7 mouse cellular contexts compared by ENCODE assay signal in genomic region chr6:3447404-3447803, GRCm38 (mm10). TPM values are rescaled to one million over a fixed set of nuclear protein-coding genes. Genes with fewer than 3 reads are reported as not detected.
DNase-seq lines count a peak whose midpoint lies in the region; ATAC-seq lines count a peak whose summit lies in the region.

No protein-coding gene starts in this region.

- peak; percentile 89 for DNase-seq in ZHBTc4 (ENCODE audit: low read depth, low spot score)
- DNase-seq in cerebellum, postnatal 36 days = peak; percentile 34 to 62
- DNase-seq in gastrocnemius, postnatal 10 days = peak; percentile 49
- peak; percentile 85 for DNase-seq in induced T-regulatory cell, adult 2 months (ENCODE audit: low read depth)
- DNase-seq in left cerebral cortex, adult 8-10 months (ENCODE audit: low spot score in 2 of 2) = peak; percentile 7 to 21
- DNase-seq in right cerebral cortex, postnatal 14 days = peak; percentile 52

- peak; percentile 100 for ATAC-seq in megakaryocyte progenitor cell, adult 5-6 weeks (replicated peaks; ENCODE audit: poor library complexity)

RNA-seq across cellular contexts. Expression of gene Samd9l, which starts 48.0 kb away (rescaled TPM):
- total RNA-seq in gastrocnemius, postnatal 10 days (2021) = 1 to 10 TPM; 6.3 to 7.9 TPM
- total RNA-seq in left cerebral cortex, adult 8-10 months (2022) = 1 to 10 TPM; 3.7 to 6.5 (median 5.1) TPM
- total RNA-seq in megakaryocyte progenitor cell, adult 5-6 weeks (2015) = 14.3 and 16.2 TPM in 2 replicates
- 15.4 and 16.6 TPM in 2 replicates for total RNA-seq in megakaryocyte progenitor cell, adult 5-6 weeks (2017)

RNA-seq across cellular contexts. Expression of gene Hepacam2, which starts 50.7 kb away (rescaled TPM):
- not detected for total RNA-seq in gastrocnemius, postnatal 10 days (2021)
- total RNA-seq in left cerebral cortex, adult 8-10 months (2022) = under 1 TPM; 0.21 to 0.91 (median 0.68) TPM
- 0.15 and 0.46 TPM in 2 replicates for total RNA-seq in megakaryocyte progenitor cell, adult 5-6 weeks (2015)
- 0.12 TPM in 1 of 2 replicates, not detected in the other for total RNA-seq in megakaryocyte progenitor cell, adult 5-6 weeks (2017)

RNA-seq across cellular contexts. Expression of gene Vps50, which starts 50.8 kb away (rescaled TPM):
- 10 to 100 TPM; 15.9 to 17.3 TPM for total RNA-seq in gastrocnemius, postnatal 10 days (2021)
- total RNA-seq in left cerebral cortex, adult 8-10 months (2022) = 10 to 100 TPM; 55.2 to 61.3 (median 58.6) TPM
- 33.7 and 35.0 TPM in 2 replicates for total RNA-seq in megakaryocyte progenitor cell, adult 5-6 weeks (2015)
- 36.5 and 58.1 TPM in 2 replicates for total RNA-seq in megakaryocyte progenitor cell, adult 5-6 weeks (2017)

Comparison
In these comparisons a context has a peak if more than half of its experiments do, and no peak if none do; other contexts are left out.
1. Peak in every context shown above with its lines: DNase-seq and ATAC-seq.
2. DNase-seq: peak in every context shown above with its lines; median percentile 89 in ZHBTc4; 85 in induced T-regulatory cell, adult 2 months; 52 in right cerebral cortex, postnatal 14 days; 49 in gastrocnemius, postnatal 10 days; 48 in cerebellum, postnatal 36 days; 14 in left cerebral cortex, adult 8-10 months.